Mouse (Mus musculus) neutrophil, adult 5-6 weeks (primary cell): ENCODE data around the gene Xylt1. TPM values are rescaled to one million over a fixed set of nuclear protein-coding genes. Genes with fewer than 3 reads are reported as not detected.

Source experiments
- ATAC-seq: fragments of 151-379, 151-347 bp; 2 replicates; pipeline ENCODE4 v1.8.0; 2017; ENCODE audit warnings: mild to moderate bottlenecking, moderate TSS enrichment; ENCODE audit not compliant: insufficient number of reproducible peaks, poor library complexity, low FRiP score, severe bottlenecking; ENCODE audit errors: extremely low read depth
- total RNA-seq: library from RNA; stranded (forward); fragments of 200-1000 nt; gene quantifications from 2 replicates; pipeline ENCODE4 v1.2.3, GENCODE M21; 2017

The Xylt1 gene
- total RNA-seq, 1 experiment from 2014 or later = 138 TPM

DNA sequence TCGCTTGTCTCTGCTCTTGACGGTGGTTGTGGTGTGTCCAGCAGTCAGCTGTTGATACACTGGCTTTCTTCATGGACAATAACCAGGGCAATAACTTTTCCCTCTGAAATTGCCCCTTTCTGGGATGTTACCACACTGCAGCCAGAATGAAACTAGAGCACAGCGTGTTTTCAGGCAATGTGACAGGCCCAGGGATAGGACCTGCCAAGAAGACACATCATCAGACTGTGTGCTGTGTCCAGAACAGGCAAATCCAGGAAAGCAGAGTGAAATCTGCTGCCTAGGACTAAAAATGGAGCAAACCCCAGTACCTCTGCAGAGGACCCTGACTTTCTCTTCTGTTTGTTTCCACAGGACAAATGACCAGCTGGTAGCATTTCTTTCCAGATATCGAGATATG, 240.8 kb downstream of the Xylt1 start:
- no peak for ATAC-seq

GRCm38 (mm10) chr7:117622769-117623168, 242.0 kb downstream of the Xylt1 start:
- peak; percentile 31; the same call in 1 of the 2 replicates for ATAC-seq

- ATAC-seq = no peak
Observed at GRCm38 (mm10) chr7:117628791-117629190, 248.0 kb downstream of the Xylt1 start.

- ATAC-seq = peak; percentile 45; the same call in 1 of the 2 replicates
Observed at GRCm38 (mm10) chr7:117630657-117631056, 249.9 kb downstream of the Xylt1 start.

DNA sequence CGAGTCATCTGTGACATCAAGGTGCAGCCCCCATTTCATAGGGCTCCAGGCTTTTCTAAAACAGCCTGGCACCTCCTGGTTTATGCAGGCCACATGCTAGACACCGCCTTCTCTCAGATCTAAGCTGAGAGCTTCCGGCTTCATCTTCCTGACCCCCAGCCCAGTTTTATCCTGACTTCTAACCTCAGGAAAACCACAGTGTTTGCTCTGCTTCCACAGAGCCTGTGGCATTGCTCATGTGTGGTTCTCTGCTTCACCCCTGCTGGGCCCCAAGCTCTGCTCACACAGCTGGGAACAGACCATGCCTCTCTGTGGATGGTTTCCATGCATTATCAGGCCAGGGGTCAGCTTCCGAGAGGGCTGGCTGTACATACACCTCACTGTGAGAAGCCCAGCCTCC, 254.8 kb downstream of the Xylt1 start:
- no peak for ATAC-seq

GRCm38 (mm10) chr7:117636713-117637112, 255.9 kb downstream of the Xylt1 start:
- no peak for ATAC-seq

- ATAC-seq = no peak
Observed at GRCm38 (mm10) chr7:117637997-117638396, 257.2 kb downstream of the Xylt1 start.

DNA sequence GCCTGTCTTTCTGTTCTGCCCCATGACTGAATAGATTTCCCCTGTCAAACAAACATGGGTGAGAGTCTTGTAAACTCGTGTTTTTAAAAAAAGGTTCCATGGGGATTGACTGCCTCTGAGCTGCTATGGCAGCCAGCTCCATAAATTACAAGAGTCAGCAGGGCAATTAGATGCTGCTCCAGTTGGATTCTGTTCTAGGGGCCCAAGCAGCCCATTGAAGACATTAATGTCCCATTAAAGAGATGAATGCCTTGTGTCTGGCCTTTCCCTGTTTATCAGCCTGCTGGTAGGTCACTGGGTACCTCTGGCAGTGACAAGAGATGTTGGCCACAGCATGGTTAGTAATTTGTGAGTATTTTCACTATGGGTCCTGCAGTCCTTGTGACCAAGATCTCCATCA, 271.9 kb downstream of the Xylt1 start:
- ATAC-seq = no peak

DNA sequence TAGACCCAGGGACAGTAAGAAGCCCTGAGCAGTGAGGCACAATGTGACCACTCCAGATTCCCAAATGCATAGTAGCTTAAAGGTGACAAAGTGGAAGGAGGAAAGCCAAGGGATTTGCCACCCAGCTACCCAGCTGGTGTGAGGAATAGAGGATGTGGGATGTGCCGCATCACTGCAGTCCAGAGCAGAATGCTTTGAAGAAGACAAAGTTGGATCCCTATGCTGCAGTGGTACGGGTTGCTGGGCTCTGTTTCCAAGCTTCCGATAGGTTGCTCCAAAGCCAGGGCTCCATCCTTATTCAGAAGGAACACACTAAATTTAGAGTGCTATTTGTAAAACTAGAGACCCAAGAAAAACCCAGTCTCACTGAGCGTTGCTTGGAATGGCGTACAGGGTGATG, 275.0 kb downstream of the Xylt1 start:
- ATAC-seq = no peak

DNA sequence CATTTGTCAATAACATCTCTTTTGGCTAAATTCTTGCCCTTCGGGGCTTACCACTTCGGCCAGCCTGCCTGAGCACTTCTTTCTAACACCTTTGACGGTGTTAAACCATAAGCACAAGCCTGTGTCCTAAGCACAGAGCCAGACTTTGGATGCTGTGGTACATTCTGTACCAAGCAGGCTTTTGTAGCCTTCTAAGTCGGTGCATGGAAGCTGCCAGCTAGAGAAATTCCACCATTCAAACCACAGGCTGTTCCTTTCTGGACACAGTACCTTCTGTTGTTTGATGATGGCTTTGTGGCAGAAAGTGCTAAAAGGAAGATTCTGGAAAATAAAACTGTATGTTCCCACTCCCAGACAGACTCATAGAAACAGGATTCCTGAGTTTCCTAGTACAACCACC, 277.4 kb downstream of the Xylt1 start:
- ATAC-seq = no peak

DNA sequence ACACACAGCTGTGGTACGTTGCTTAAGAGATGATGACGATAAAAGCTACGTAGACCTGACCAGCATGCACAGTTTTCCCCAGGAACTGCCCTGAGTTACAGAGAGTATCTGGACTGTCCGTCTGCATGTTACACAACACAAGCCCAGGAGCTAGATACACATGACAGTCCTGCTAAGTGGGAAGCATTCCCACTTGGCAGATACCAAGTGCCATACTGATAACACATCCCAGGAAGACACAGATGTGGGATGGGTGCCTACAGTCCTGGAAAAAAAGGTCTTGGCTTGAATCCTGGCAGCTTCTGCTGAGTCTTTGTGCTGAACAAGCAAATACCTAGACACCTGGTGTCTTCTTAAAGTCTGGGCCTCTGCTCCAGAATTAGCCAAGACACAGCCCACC, 278.0 kb downstream of the Xylt1 start:
- no peak for ATAC-seq

DNA sequence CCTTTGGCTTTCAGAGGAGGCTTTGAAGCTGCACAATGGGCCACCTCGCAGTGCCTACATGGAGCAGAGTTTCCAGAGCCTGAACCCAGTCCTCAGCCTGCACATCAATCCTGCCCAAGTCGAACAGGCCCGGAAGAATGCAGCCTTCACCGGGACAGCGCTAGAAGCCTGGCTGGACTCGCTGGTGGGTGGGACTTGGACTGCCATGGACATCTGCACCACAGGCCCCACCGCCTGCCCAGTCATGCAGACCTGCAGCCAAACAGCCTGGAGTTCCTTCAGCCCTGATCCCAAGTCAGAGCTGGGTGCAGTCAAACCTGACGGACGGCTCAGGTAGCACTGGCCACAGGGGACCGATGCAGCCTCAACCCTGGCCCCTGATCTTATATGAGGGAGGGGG, 286.5 kb downstream of the Xylt1 start:
- no peak for ATAC-seq

GRCm38 (mm10) chr7:117668226-117668625, 287.4 kb downstream of the Xylt1 start:
- ATAC-seq = no peak

GRCm38 (mm10) chr7:117672121-117672591, 291.4 kb downstream of the Xylt1 start:
- no peak for ATAC-seq

DNA sequence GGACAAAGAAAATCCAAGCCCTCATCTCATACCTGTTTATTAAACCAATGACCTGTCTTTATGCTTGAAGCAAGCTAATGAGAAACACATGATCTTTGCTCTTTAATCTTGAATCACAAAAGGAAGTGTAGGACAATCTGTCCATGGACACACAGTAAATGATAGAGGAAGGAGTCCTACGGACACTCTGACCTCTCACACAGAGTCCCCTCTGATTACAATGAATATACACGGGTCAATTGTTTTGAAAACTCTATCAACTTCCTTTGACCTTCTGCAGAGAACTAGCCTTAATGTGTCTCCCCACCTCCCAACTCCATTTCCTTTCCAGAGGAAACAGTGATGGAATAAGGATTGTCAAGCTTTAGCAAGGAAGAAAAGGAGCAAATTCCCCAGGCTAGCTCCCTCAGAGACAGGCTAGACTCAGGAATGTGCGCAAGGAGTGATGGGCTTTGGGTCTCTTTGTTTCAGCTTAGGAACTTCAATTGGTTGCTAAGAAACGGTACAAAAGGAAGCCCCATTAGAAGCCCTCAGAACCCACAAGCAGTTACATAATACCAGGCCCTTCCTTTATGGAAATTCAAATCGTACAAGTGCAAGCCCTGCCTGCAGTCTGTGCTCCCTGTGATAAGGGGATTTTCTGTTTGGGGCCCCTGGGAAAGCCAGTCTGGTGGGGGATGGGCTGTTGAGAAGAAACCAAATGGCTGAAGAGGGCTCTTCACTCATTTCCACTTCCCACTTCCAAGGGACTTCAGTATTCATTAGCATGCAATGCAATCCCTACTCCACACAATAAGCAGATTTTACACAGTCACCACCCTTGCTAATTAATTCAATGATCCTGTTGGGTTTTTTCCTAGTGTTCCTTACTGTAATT, 305.6 kb downstream of the Xylt1 start:
- ATAC-seq = no peak

- ATAC-seq = no peak
Observed at GRCm38 (mm10) chr7:117686997-117687302, 306.2 kb downstream of the Xylt1 start.

DNA sequence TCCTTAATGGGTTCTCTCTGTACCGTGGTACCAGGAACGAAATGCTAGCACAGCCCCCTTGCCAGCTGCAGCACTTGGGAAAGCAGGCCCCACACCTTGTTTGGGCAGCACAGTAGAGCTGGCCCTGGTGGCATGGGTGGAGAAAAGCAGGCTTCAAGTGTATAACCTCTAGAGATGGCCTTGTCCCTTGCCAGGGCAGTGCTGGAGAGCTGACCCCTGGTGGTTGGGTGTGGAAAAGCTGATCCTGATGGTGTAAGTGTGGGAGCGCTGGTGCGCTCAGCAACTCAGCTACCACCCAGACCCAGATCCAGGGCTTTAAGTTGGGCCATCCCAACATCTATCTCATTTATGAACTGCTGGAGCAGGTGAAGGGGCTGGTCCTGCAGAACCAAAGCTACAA, 314.8 kb downstream of the Xylt1 start:
- ATAC-seq = 0 out of 2 replicates have a peak, but pooled peaks have one; percentile 23

DNA sequence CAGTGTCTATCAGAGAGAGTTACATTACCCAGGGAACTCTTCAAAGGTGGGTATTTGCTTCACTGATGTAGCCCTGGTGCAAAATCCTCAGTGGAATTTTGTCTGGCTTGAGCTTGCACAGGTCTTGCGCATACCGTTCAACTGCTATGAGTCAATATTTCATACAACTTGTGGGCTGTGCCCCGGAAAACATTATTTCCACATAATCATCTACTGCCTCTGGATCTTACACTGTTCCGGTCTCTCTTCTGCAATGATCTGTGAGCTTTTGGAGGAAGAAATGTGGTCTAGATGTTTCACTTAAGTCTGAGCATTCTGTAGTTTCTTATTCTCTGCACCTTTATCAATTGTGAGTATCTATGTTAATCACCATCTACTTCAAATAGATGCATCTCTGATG, 316.9 kb downstream of the Xylt1 start:
- no peak for ATAC-seq

- no peak for ATAC-seq
Observed at GRCm38 (mm10) chr7:117698551-117699114, 317.9 kb downstream of the Xylt1 start.

- ATAC-seq = no peak
Observed at GRCm38 (mm10) chr7:117699343-117699985, 318.7 kb downstream of the Xylt1 start.
